Mouse (Mus musculus) layer of hippocampus, postnatal 36 days (tissue): Measurements from ENCODE around the gene Serpinf1. TPM values are rescaled to one million over a fixed set of nuclear protein-coding genes. Genes with fewer than 3 reads are reported as not detected.

Source experiments
- microRNA-seq, 2 experiments: library from miRNA; unstranded; fragments of <30 nt; microRNA quantifications; one replicate each; pipeline ENCODE4 v1.2.0; 2021
- total RNA-seq, 2 experiments: library from RNA; stranded (reverse); gene quantifications; 2 replicates each; pipeline ENCODE4 v1.2.3; 2021

The Serpinf1 gene
- total RNA-seq, 2 experiments from 2014 or later, result 12.5 to 17.0 TPM

Small RNA genes lying within 50 kb of the gene (microRNA-seq; reads per million reads assigned to microRNA genes)
- gene Mir22, result 2,878 to 17,312 reads per million in 2 experiments

Other genes starting within 250 kb of the Serpinf1 start
- gene Ovca2, start 243.9 kb downstream of the Serpinf1 start, total RNA-seq, result 10 to 100 TPM; 18.0 to 19.9 TPM
- 10 to 100 TPM; 33.4 to 33.9 TPM for gene Dph1, start 231.5 kb downstream of the Serpinf1 start, total RNA-seq
- 100 to 1,000 TPM; 103 to 107 TPM for gene Rtn4rl1, start 228.9 kb downstream of the Serpinf1 start, total RNA-seq
- 10 to 100 TPM; 58.5 to 60.8 TPM for gene Rpa1, start 74.4 kb downstream of the Serpinf1 start, total RNA-seq
- gene Smyd4, start 74.3 kb downstream of the Serpinf1 start, total RNA-seq, result 10 to 100 TPM; 12.8 to 14.4 TPM
- gene Serpinf2, start 16.9 kb upstream of the Serpinf1 start, total RNA-seq, result under 1 TPM; 0.40 to 0.50 TPM
- gene Wdr81, start 32.0 kb upstream of the Serpinf1 start, total RNA-seq, result 10 to 100 TPM; 20.6 to 22.6 TPM
- under 1 TPM; 0.40 to 0.85 TPM for gene Tlcd2, start 39.0 kb upstream of the Serpinf1 start, total RNA-seq
- gene Prpf8, start 64.1 kb upstream of the Serpinf1 start, total RNA-seq, result 100 to 1,000 TPM; 126 to 130 TPM
- 1 to 10 TPM in 1 of 2 experiments, under 1 TPM in 1; 0.90 to 1.3 TPM for gene Rilp, start 87.4 kb upstream of the Serpinf1 start, total RNA-seq
- 1 to 10 TPM; 1.1 TPM for gene Scarf1, start 90.8 kb upstream of the Serpinf1 start, total RNA-seq
- 10 to 100 TPM; 50.7 to 51.3 TPM for gene Slc43a2, start 109.0 kb upstream of the Serpinf1 start, total RNA-seq
- 100 to 1,000 TPM; 283 to 291 TPM for gene Pitpna, start 165.4 kb upstream of the Serpinf1 start, total RNA-seq
- gene Inpp5k, start 208.3 kb upstream of the Serpinf1 start, total RNA-seq, result 10 to 100 TPM; 46.3 to 47.0 TPM
- gene Myo1c, start 227.8 kb upstream of the Serpinf1 start, total RNA-seq, result 10 to 100 TPM; 13.4 to 17.1 TPM